Mouse (Mus musculus): ENCODE measurements around the gene Cox7a2.

Cox7a2 gene

GRCm38 (mm10) chr9:79759385-79760005 lies at the start of gene Cox7a2:
Cox7a2 (minus strand) TSS chr9:79759878.
- peak; percentile 95 to 97 for DNase-seq

DNA sequence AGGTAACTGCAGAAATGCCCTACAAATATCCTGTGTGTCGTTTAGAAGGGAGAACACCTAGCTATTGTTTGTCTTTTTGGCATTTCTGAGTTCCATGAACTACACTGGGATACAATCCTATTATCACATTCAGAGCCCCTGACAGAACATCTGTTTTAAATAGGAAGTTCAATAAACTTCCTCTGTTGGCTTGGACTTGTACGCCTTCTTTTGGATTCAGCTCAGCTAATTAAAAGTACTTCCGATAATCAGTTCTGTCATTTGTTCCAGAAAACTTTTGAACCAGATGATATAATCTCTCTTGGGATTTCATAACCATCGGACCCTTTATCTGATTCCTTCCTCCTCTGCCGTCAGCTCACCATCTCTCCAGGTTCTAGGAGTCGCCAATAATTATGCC lies 49.7 kb upstream of the Cox7a2 start:
- no peak for DNase-seq

DNA sequence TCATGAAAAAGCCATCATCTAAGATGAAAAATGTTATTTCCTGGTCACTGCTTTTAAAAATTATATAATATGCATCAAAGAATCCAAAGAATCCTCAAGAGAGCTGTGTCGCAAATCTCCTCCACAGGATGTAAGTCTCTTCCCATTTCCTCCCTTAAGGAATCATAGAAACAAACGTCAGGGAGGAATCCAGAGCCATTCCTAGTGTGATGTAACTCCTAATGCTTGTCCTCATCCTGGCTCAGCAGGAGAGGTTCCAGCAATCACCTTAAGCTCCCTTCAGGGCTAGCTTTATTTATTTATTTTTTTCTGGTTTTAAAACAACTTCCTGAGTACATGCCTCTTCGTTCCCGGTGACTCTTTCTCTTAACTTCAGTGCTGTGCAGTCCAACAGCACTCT lies 47.5 kb upstream of the Cox7a2 start:
- no peak for DNase-seq

DNA sequence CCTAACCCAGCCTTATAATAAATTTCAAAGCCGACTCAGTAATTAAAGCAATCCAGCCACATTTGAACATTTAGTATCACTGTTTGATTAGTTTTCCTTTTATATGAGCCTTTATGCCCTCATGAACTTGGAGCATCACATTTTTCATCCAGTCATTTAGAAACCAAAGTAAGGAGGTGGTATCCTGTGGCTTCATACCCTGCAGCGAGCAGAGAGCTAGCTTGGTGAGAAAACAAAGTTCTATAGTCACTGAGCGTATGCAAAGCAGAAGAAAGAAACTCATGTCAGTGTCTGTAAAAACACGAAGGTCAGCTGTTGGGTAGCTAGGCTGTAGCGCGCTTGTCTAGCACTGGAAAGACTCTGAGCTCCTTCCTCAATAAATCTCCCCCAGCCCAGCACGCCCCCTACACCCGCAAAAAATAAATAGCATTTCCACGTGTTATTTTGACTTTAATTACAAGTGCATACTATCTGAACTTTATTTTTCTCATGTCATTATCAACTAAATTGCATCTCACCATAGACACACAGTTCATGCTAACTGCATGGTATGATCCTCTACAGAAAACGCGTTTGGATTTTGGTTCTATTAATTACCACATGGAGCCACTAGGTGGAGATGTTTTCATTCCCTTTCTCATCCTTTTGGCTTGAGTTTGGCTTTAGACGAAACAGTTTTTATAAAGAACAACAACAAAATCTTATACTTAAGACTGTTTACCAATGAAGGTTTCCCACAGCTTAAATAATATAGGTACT lies 46.8 kb upstream of the Cox7a2 start:
- DNase-seq, result no peak

DNA sequence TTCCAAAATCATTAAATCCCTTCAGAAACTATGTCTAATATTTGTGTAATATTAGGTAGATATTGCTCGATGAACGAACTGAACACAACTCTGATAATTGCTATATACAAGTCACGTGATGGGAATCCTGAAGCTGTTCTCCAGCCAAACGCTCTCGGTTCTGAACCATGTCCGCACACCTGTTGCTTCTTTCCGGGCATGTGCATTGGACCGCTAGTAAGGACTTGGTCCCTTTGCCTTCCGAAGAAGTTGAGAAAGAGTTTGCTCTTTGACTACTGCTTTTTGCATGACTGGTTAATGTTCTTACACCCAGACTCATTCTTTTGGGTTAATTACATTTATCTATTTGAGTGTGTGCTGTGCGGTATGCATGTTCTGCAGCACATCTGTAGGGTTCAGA lies 45.7 kb upstream of the Cox7a2 start:
- DNase-seq, result no peak

- DNase-seq, result peak; percentile 24 to 48
These were observed 36.9 kb upstream of the Cox7a2 start for GRCm38 (mm10) chr9:79796461-79797135.

DNA sequence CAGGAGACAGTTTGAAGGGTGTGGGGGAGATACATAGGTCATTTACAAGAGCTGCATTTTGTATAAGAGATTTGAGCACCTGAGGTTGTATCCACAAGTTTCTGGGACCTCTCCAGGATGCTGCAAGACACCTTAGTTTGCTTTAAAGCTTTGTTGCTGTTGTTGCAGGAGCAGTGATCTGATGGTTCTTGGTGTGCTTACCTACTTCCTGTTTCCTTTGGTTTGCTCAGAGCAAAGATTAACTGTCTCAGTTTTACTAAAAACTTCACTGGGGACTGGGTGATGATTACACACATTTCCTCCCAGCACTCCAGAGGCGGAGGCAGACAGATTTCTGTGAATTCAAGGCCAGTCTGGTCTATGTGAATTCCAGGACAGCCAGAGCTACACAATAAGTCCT lies 35.4 kb upstream of the Cox7a2 start:
- DNase-seq, result no peak

DNA sequence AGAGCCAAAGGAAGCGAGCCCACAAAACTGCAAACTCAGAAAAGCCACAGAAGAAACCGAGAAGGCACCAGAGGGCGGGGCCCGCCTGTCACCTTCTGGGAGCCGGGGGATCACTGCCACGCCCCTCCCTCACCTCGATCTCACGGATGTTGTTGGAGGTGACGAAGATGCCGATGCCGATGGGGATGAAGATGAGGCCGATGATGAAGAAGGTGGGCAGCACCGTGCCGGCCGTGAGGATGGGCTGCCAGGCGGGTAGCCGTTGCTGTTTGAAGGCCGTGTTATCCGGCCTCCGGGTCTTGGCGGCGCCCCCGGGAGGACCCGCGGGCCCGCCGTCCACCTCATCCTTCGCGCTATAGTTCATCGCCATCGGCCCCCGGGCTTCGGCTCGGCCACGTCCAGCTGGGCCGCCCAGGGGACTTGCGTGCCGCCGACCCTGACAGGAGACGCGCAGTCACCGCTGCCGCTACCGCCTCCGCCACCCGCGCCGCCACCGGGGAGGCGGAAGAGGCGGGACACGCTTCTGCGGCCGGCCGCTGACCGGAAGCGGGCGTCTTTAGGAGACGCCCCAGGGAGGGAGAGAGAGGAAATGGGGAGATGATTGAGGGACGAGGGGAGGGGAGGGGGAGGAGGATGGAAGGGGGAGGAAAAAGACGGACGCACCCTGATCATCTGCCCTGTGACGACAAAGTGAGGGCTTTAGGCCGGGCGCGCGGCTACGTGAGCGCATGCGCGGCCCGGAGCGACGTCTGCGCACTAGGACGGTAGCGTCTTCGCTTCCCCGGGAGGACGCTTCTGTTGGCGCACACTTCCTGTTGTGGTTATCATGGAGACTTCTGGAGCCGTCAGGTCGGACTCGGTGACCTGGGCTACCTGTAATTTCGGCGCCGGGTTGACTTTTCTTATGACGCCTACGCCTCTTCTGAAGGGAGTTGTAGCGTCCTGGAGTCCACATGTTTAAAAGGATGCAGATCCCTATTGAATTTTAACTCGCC lies 33.5 kb upstream of the Cox7a2 start, which contains the start of gene Tmem30a:
Gene Tmem30a, minus strand, starts transcription at position 667 of the 995 bp plus-strand sequence.
- peak; percentile 94 to 96 for DNase-seq

- no peak for DNase-seq
These were observed 26.1 kb upstream of the Cox7a2 start for GRCm38 (mm10) chr9:79785794-79786085.

DNA sequence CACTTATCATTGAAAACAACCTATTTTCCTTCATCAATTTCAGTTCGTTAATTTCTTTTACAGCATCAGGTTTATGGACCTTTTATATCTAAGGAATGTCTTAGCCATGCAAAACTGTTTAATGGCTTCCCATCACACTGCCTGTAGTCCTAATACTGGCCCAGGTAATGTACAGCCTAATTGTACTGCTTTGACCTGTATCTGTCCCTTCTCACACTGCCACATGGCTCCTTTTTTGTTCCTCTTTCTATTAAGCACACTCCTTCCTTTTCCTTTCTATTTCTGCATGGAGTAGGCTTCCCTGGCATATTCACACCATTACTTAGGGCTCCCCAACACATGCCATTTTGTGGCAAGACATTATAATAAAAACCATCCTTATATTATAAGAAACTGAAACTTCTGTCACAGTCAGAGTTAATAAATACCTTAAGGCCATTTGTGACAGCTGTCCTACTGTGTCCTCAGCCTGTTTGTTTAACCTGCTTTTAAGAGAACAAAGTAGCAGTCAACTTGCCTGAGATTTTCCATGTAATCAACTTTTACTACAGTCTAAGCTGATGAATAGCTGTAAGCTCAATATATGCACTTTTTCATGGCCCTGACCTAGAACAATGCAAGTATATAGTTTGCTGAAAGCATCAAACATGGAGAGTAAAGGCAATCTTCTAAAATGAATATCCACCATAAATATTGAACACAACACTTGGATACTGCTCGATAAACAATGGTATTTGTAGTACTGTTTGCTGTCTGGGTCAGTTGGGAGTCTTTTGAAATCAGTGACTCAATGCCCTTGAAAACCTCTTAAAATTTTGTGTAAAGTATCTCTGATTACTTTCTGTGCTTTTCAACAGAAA lies 25.5 kb upstream of the Cox7a2 start:
- no peak for DNase-seq

DNA sequence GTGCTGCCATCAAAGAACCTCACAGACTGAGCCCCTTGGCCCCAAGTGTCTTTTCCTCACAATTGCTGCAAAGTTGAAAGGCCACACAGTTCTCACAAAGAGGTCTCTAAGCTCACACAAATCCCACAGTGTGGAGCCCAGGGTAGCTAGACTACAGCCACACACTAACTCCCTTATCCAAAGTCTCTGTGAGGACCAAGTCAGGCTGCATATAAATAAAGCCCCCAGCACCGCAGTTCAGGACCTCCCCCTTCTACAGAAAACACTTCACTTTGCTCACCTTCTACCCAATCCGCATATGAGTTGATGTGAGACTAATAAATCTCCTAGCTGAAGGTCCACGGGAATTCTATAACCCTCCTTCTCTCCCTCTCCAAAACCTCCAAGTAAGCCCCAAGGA lies 24.8 kb upstream of the Cox7a2 start:
- DNase-seq, result no peak

DNA sequence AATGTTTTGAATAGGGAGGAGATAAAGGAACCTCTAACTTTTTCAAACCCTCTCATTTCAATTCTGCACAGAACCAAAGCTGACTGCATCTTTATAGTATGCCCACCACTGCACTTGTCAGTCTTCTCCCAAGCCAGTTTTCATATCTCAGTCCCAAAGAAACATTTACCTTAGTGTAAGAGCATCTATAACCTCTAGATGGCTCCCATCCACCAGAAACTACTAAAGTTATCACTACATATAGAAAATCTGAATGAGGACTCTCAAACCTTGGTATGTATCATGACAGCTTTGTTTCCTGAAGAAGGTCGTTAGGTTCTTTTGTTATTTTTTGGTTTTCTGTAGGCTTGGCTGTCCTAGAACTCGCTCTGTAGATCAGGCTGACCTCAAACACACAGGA lies 19.7 kb upstream of the Cox7a2 start:
- DNase-seq, result no peak

DNA sequence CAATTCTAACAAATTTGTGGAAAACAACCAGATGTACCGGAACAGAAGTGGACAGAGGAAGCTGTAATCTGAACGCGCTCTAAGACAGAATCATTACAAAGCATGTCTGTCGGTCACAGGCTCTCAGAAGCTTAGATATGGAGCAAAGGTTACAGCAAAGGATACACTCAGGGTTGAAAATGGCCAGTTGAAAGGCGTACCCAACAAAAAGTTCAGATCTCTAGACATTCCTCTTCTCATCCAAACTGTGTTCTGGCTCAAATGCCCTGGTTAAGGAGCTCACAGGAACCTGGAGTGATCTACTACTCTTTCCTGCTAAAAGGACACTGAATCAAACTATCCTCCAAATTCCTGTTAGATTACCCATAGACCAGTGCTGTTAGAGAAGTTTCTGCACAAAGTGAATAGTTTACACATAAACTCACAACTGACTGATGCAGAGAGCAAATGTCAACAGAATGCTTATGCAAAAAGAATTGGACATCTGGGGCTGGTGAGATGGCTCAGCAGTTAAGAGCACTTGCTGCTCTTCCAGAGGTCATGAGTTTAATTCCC lies 7.4 kb upstream of the Cox7a2 start:
- DNase-seq, result no peak

DNA sequence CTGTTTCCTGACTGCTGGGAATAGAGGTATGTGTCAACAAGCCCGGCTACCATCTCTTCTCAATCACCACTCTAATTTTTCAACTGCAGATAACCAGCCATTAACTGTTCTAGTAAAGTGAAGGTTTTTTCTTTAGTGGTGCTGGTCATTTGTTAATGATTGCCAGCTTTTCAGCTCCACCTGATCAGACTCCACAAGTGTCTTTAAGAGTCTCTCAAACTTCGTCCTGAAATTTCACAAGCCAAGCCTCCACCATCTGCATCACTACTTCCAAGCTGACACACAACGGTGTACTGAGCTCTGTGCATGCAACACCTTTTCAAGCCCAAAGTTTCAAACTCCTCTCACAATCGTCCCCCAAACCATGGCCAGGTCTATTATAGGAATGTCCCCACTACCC lies 5.7 kb upstream of the Cox7a2 start:
- DNase-seq, result peak; percentile 7 to 38

DNA sequence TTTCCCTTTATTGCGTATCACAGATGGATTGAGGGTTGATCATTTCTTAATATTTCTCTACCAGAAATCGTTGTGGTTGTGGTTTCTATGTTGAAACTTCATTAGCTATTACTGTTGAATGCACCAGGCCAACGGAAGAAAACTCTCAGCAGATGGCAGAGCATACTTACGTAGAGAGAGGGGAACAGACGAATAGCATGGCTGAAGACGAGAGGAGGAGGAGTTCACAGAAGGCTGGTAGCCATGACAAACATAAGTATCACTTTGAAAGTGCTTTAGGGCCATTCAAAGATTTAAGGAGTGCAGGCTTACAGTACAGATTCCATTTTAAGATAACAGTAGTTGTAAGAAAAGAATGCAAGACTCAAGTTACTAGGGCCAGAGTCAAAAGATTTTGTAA lies 2.8 kb upstream of the Cox7a2 start:
- peak in 1 of 2 experiments; percentile 56 for DNase-seq

GRCm38 (mm10) chr9:79760076-79760475 lies 398 bp upstream of the Cox7a2 start:
- DNase-seq, result no peak

GRCm38 (mm10) chr9:79755311-79755710 lies 4.4 kb downstream of the Cox7a2 start:
- no peak for DNase-seq

- no peak for DNase-seq
These were observed 7.8 kb downstream of the Cox7a2 start for GRCm38 (mm10) chr9:79751846-79752245.

DNA sequence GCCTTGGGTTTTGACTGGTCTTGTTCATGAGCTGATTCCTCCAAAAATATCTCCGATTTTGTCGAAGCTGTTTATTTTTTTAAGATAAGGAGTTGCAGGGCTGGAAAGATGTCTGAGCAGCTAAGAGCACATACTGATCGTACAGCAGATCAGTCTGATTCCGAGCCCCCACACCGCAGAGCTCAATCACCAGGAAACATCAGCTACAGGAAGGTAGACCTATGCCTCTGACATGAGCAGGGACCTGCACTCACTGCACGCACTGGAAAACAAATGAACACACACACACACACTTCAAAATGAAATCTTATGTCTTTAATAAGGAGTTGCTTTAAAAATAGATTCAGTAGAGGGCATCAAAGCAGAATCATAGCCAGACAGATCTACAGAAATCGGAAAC lies 9.0 kb downstream of the Cox7a2 start:
- no peak for DNase-seq

GRCm38 (mm10) chr9:79745036-79745435 lies 14.6 kb downstream of the Cox7a2 start:
- no peak for DNase-seq

- DNase-seq, result no peak
These were observed 24.1 kb downstream of the Cox7a2 start for GRCm38 (mm10) chr9:79735608-79736007.

GRCm38 (mm10) chr9:79730301-79730700 lies 29.4 kb downstream of the Cox7a2 start:
- no peak for DNase-seq

Measured in lung, adult 18-20 months (tissue).